Mouse (Mus musculus) stomach, postnatal 0 days (tissue): Measurements from ENCODE around the gene Hk1. TPM values are rescaled to one million over a fixed set of nuclear protein-coding genes. Genes with fewer than 3 reads are reported as not detected.

Experiments used
- ATAC-seq: fragments of 200-750 bp; cut with Nextera tagmentation; 2 replicates; pipeline ENCODE4 v1.8.0; 2017; ENCODE audit not compliant: low FRiP score, low TSS enrichment
- DNase-seq: peaks from one replicate; pipeline ENCODE4 v3.0.0-alpha.2; 2016; ENCODE audit warnings: low spot score
- H3K27ac ChIP-seq: fragments of 300-500 bp; sonication (generic); replicated peaks from 2 replicates; pipeline ENCODE4 v1.5.1; 2014; ENCODE audit warnings: mild to moderate bottlenecking, control low read depth
- H3K27me3 ChIP-seq: fragments of 300-500 bp; sonication (generic); 2 replicates; pipeline ENCODE4 v1.6.1; 2014; ENCODE audit warnings: low read length; ENCODE audit not compliant: control insufficient read depth, insufficient read depth
- H3K36me3 ChIP-seq: fragments of 300-500 bp; sonication (generic); 2 replicates; pipeline ENCODE4 v1.6.1; 2014; ENCODE audit warnings: low read length, mixed read lengths; ENCODE audit not compliant: control insufficient read depth, insufficient read depth
- H3K4me1 ChIP-seq: fragments of 300-500 bp; sonication (generic); replicated peaks from 2 replicates; pipeline ENCODE4 v1.6.1; 2014; ENCODE audit warnings: antibody characterized with exemption; ENCODE audit not compliant: control insufficient read depth, insufficient read depth
- H3K4me2 ChIP-seq: fragments of 300-500 bp; sonication (generic); replicated peaks from 2 replicates; pipeline ENCODE4 v1.6.1; 2014; ENCODE audit warnings: low read depth, mild to moderate bottlenecking, control low read depth, moderate library complexity
- H3K4me3 ChIP-seq: fragments of 300-500 bp; sonication (generic); 2 replicates; pipeline ENCODE4 v1.5.1; 2014; ENCODE audit warnings: low read depth, low read length, control low read depth
- H3K9ac ChIP-seq: fragments of 300-500 bp; sonication (generic); 2 replicates; pipeline ENCODE4 v1.6.1; 2014; ENCODE audit warnings: mild to moderate bottlenecking, low read length, control low read depth, mixed read lengths
- H3K9me3 ChIP-seq: fragments of 300-500 bp; sonication (generic); 2 replicates; pipeline ENCODE4 v1.6.1; 2016; ENCODE audit warnings: low read length; ENCODE audit not compliant: control insufficient read depth
- CTCF ChIP-seq: IDR thresholded peaks from 2 replicates; pipeline ENCODE4 v1.5.1; 2016; ENCODE audit warnings: antibody characterized with exemption, low read depth, mild to moderate bottlenecking, moderate library complexity
- EP300 ChIP-seq: optimal IDR thresholded peaks from 2 replicates; pipeline ENCODE3; 2016; ENCODE audit warnings: antibody characterized with exemption
- WGBS: fragments of 180-500 bp; shearing (Covaris S2); extraction: QIAGEN DNeasy Blood & Tissue Kit; methylation state at CpG from one replicate; pipeline ENCODE4 v1.1.7; 2014; 5-methylcytosine and 5-hydroxymethylcytosine counted together
- polyA plus RNA-seq: library from polyadenylated mRNA; unstranded; fragments of >200 nt; fragmentation: Nextera tagmentation; extraction: Ambion mirVana; gene quantifications from 2 replicates; pipeline ENCODE4 v1.2.1, GENCODE M21; 2015

Gene Hk1
- polyA plus RNA-seq, 1 experiment from 2014 or later: 36.5 TPM

DNA sequence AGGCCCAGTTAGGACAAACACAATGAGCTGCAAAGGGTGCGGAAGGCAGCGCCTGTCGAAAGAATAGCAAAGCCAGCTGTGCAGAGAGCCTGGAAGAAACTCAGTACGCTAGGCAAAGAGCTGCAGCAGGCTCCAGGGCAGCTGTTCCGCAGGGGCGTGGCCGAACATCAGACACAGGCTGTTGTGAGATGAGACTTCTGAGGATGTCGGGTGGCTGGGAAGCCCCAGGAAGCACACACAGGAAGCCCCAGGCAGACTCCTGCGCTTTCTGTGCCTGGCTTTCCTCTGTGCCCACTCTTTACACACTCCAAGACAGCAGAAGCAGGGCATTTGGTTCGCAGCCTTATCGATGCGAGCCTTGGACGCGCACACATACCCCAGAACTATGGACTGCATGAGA lies 25.2 kb upstream of the Hk1 start:
- Histone ChIP-seq H3K36me3 (no peaks in the 10 kb centered on the region), H3K27ac (no peak overlapping the region), H3K4me3 (no peak overlapping the region), H3K4me2 (peak overlapping the region; percentile 44), H3K4me1 (no peaks in the 10 kb centered on the region), H3K27me3 (no peaks in the 10 kb centered on the region), H3K9me3 (no peaks in the 10 kb centered on the region), H3K9ac (no peak overlapping the region)
- DNase-seq (no peak), ATAC-seq (peak; percentile 39; the same call in 1 of the 2 replicates)
- TF ChIP-seq EP300 (no peak), CTCF (no peak)
- WGBS: 40% methylated on average over 14 of the region's 14 CpGs

DNA sequence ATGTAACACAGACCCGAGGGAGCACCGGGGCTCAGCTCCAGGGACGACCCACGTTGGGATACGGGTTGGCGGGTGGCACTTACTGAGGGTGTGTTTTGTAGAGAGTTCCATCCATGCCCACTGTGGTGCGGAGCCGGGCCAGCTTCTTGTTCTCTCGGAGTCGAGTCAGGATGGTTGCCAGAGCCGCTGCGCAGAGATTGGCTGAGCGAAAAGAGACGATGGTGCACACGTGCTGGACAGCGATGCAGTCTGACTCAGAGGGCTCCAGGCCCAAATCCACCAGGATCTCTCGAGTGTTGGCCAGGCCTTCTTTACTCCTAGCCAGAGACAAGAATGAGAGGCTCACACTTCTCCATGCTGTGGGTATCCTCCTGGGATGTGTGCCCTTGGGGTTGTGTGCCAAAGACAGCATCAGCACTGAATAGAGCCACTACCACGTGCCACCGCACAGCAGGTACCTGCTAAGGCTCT lies 22.0 kb upstream of the Hk1 start:
- Histone ChIP-seq H3K4me2 (no peak overlapping the region), H3K4me3 (no peak overlapping the region), H3K4me1 (no peaks in the 10 kb centered on the region), H3K27me3 (no peaks in the 10 kb centered on the region), H3K36me3 (no peaks in the 10 kb centered on the region), H3K27ac (no peak overlapping the region), H3K9ac (no peak overlapping the region), H3K9me3 (no peaks in the 10 kb centered on the region)
- no peak for TF ChIP-seq EP300
- TF ChIP-seq CTCF: no peak
- DNase-seq (no peak), ATAC-seq (0 out of 2 replicates have a peak, but pooled peaks have one; percentile 22)
- 63% methylated on average over 19 of the region's 19 CpGs for WGBS

DNA sequence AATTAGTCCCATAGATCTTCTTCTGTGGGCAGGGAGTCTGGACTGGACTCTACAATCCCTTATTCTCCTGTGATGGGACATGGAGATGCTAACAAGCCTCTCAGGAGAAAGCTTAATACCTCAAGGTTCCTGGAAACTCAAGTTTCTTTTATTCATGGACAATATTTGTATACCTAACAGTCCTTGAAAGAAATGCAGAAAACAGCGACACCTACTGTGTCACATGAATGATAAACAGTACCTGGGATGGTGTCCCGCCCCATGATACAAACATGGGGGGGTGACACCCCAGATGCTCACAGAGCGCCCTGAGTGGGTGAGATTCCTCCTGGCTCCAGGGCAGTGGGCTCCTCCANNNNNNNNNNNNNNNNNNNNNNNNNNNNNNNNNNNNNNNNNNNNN lies 3.3 kb upstream of the Hk1 start:
- 80% methylated on average over 3 of the region's 3 CpGs for WGBS
- Histone ChIP-seq H3K27me3 (no peaks in the 10 kb centered on the region), H3K4me1 (no peaks in the 10 kb centered on the region), H3K4me2 (no peak overlapping the region), H3K4me3 (no peak overlapping the region), H3K27ac (no peak overlapping the region), H3K36me3 (no peaks in the 10 kb centered on the region), H3K9me3 (no peaks in the 10 kb centered on the region), H3K9ac (no peak overlapping the region)
- TF ChIP-seq CTCF: no peak
- no peak for TF ChIP-seq EP300
- DNase-seq: no peak
- ATAC-seq: no peak

DNA sequence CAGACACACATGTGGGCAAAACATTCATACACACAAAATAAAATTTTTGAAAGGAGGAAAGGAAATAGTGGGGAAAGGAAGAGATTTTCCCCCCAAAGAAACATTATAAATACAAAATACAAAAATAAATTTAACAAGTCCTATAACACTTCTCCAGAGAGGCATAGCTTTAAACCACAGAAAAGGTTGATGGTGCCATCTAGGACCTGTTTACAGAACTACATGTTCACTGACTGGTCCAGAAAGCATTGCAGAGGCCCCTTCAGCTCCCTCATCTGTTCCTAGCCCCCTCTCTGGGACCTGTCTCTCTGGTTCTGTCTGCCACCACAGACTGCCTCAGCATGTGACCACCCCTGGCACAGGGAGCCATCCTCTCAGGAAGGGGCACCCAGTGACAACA lies 1.2 kb upstream of the Hk1 start:
- no peaks in the 10 kb centered on the region for H3K9me3 ChIP-seq
- no peaks in the 10 kb centered on the region for H3K36me3 ChIP-seq
- H3K4me2 ChIP-seq: no peak overlapping the region
- ATAC-seq (no peak), DNase-seq (no peak)
- no peak overlapping the region for H3K27ac ChIP-seq
- no peaks in the 10 kb centered on the region for H3K27me3 ChIP-seq
- no peaks in the 10 kb centered on the region for H3K4me1 ChIP-seq
- H3K4me3 ChIP-seq: no peak overlapping the region
- TF ChIP-seq EP300 (no peak), CTCF (peak; percentile 61)
- no peak overlapping the region for H3K9ac ChIP-seq

DNA sequence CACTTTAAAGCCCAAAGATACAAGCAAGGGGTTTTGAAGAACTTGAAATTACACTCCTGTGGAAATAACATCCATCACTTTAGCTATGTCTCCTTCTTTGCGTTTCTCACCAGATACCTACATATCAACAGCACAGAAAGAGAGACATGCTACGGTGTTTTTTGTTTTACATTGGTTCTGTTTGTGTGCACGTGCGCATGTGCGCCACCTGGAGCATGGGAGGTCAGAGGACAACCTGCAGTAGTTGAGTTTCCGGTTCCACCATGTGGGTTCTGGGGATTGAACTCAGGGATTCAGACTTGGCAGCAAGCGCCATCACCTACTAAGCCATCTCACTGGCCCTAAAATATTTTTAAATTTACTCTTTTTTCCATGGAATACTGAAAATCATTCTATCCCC lies 20.9 kb downstream of the Hk1 start:
- H3K9ac ChIP-seq: no peak overlapping the region
- no peaks in the 10 kb centered on the region for H3K9me3 ChIP-seq
- 86% methylated on average over 7 of the region's 7 CpGs for WGBS
- peak; percentile 34; the same call in 1 of the 2 replicates for TF ChIP-seq CTCF
- TF ChIP-seq EP300: no peak
- H3K27ac ChIP-seq: no peak overlapping the region
- H3K36me3 ChIP-seq: no peaks in the 10 kb centered on the region
- H3K4me2 ChIP-seq: no peak overlapping the region
- H3K4me1 ChIP-seq: no peaks in the 10 kb centered on the region
- no peak overlapping the region for H3K4me3 ChIP-seq
- no peaks in the 10 kb centered on the region for H3K27me3 ChIP-seq
- DNase-seq (no peak), ATAC-seq (no peak)

DNA sequence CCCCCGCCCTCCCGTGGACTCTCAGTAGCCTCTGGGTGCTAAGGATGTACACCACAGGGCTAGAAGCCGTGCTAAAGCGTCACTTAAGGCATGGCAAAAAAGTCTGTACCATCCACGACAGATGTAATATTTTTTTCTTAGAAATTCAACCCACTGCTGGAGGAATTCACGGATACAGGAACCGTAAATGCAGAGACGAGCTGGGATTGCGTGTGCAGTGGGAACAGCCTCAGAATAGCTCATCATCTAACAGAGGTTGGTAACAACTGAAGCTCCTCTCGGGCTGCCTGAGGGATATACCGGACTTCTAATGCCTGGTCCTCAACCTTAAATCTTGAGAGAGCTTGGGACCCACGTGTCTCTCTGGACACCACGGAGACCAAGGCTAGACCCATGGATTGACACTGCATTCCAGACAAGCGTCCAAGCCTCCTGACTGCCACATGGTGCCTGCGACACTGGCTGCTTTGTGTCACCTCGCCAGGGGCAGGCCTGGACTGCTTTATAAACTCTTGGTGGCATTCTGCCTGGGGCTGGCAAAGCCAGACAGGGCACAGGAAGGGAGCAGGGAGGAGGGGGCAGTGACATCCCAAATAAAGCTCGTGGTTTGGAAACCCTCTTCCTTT lies 23.5 kb downstream of the Hk1 start:
- ATAC-seq (no peak), DNase-seq (no peak)
- H3K36me3 ChIP-seq: no peaks in the 10 kb centered on the region
- no peak overlapping the region for H3K9ac ChIP-seq
- TF ChIP-seq CTCF: no peak
- no peak for TF ChIP-seq EP300
- 78% methylated on average over 17 of the region's 17 CpGs for WGBS
- no peaks in the 10 kb centered on the region for H3K27me3 ChIP-seq
- no peak overlapping the region for H3K4me2 ChIP-seq
- H3K4me1 ChIP-seq: no peaks in the 10 kb centered on the region
- H3K27ac ChIP-seq: no peak overlapping the region
- no peaks in the 10 kb centered on the region for H3K9me3 ChIP-seq
- H3K4me3 ChIP-seq: no peak overlapping the region
